Mouse (Mus musculus): ENCODE results near the gene Plekhh3. TPM values are rescaled to one million over a fixed set of nuclear protein-coding genes. Genes with fewer than 3 reads are reported as not detected.

The Plekhh3 gene
- polyA plus RNA-seq, 1 experiment from 2014 or later, result 6.2 TPM

GRCm38 (mm10) chr11:101195571-101195970 lies 24.4 kb upstream of the Plekhh3 start:
- Histone ChIP-seq H3K27me3 (ENCODE audit: control insufficient read depth, insufficient read depth, low read length) (no peaks in the 10 kb centered on the region), H3K9ac (ENCODE audit: low read depth, low read length) (no peak overlapping the region), H3K36me3 (ENCODE audit: control insufficient read depth, insufficient read depth, low read length) (peaks cover 20% of the 10 kb centered on the region), H3K4me2 (no peak overlapping the region), H3K4me1 (ENCODE audit: control insufficient read depth, insufficient read depth, low read length) (peaks cover 16% of the 10 kb centered on the region), H3K27ac (ENCODE audit: low read depth, low read length) (no peak overlapping the region), H3K4me3 (ENCODE audit: low read depth, low read length) (no peak overlapping the region), H3K9me3 (replicated peaks; ENCODE audit: control insufficient read depth, low read length) (no peaks in the 10 kb centered on the region)
- ATAC-seq (replicated peaks; ENCODE audit: insufficient number of reproducible peaks, low FRiP score, low TSS enrichment), result no peak
- WGBS (ENCODE audit: insufficient replicate concordance), result 88% methylated on average over 8 of the region's 8 CpGs

DNA sequence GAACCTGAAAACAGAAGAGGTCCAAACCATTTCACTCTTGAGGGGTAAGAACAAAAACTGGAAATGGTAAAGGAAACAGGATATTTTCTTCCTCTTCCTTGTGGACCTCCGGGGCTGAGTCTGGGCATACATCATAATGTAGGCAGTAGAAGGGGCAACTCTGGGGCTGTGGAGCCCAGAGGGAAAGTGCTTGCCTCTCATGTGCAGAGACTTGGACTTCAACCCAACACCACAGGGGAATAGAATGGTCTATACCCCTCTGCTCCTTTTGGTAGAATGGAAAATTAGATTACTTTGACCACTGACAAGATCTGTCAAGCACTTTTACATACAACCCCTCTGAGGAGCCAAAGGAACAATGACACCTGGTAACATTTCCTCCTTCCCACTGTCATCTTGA lies 23.9 kb upstream of the Plekhh3 start:
- Histone ChIP-seq H3K4me3 (ENCODE audit: low read depth, low read length) (no peak overlapping the region), H3K9me3 (replicated peaks; ENCODE audit: control insufficient read depth, low read length) (no peaks in the 10 kb centered on the region), H3K4me2 (no peak overlapping the region), H3K9ac (ENCODE audit: low read depth, low read length) (no peak overlapping the region), H3K36me3 (ENCODE audit: control insufficient read depth, insufficient read depth, low read length) (peaks cover 20% of the 10 kb centered on the region), H3K4me1 (ENCODE audit: control insufficient read depth, insufficient read depth, low read length) (peaks cover 20% of the 10 kb centered on the region), H3K27ac (ENCODE audit: low read depth, low read length) (no peak overlapping the region), H3K27me3 (ENCODE audit: control insufficient read depth, insufficient read depth, low read length) (no peaks in the 10 kb centered on the region)
- 69% methylated on average over 1 of the region's 1 CpGs for WGBS (ENCODE audit: insufficient replicate concordance)
- ATAC-seq (replicated peaks; ENCODE audit: insufficient number of reproducible peaks, low FRiP score, low TSS enrichment), result no peak

- 88% methylated on average over 6 of the region's 6 CpGs for WGBS (ENCODE audit: insufficient replicate concordance)
- ATAC-seq (replicated peaks; ENCODE audit: insufficient number of reproducible peaks, low FRiP score, low TSS enrichment), result no peak
- peaks cover 24% of the 10 kb centered on the region for H3K4me1 ChIP-seq (ENCODE audit: control insufficient read depth, insufficient read depth, low read length)
- H3K9me3 ChIP-seq (replicated peaks; ENCODE audit: control insufficient read depth, low read length), result no peaks in the 10 kb centered on the region
- H3K4me2 ChIP-seq, result no peak overlapping the region
- H3K27ac ChIP-seq (ENCODE audit: low read depth, low read length), result no peak overlapping the region
- H3K4me3 ChIP-seq (ENCODE audit: low read depth, low read length), result no peak overlapping the region
- H3K27me3 ChIP-seq (ENCODE audit: control insufficient read depth, insufficient read depth, low read length), result no peaks in the 10 kb centered on the region
- H3K36me3 ChIP-seq (ENCODE audit: control insufficient read depth, insufficient read depth, low read length), result peaks cover 18% of the 10 kb centered on the region
- H3K9ac ChIP-seq (ENCODE audit: low read depth, low read length), result no peak overlapping the region
Measured at GRCm38 (mm10) chr11:101194643-101195042, 23.5 kb upstream of the Plekhh3 start.

GRCm38 (mm10) chr11:101194137-101194536 lies 23.0 kb upstream of the Plekhh3 start:
- 54% methylated on average over 5 of the region's 5 CpGs for WGBS (ENCODE audit: insufficient replicate concordance)
- H3K9ac ChIP-seq (ENCODE audit: low read depth, low read length), result no peak overlapping the region
- H3K27ac ChIP-seq (ENCODE audit: low read depth, low read length), result no peak overlapping the region

DNA sequence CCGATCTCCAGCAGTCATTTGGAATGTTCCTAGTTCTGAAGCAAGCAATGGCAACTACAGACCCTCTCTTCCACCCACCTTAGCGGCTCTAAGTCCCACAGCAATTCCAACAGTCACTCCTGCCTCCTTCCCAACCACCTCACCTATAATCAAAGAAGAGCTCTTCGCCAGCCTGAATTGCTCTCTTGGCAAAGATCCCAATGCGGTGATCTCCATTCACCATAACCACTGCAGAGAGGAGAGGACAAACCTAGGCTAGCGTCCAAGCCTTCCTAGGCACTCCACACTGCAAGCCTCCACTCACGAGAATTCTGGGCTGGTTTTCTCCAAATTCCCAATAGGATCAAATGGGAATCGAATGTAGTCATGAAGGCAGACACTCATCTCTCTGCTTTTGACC lies 21.9 kb upstream of the Plekhh3 start:
- 85% methylated on average over 7 of the region's 7 CpGs for WGBS (ENCODE audit: insufficient replicate concordance)
- Histone ChIP-seq H3K4me1 (ENCODE audit: control insufficient read depth, insufficient read depth, low read length) (peaks cover 31% of the 10 kb centered on the region), H3K9ac (ENCODE audit: low read depth, low read length) (no peak overlapping the region), H3K4me2 (no peak overlapping the region), H3K27me3 (ENCODE audit: control insufficient read depth, insufficient read depth, low read length) (no peaks in the 10 kb centered on the region), H3K36me3 (ENCODE audit: control insufficient read depth, insufficient read depth, low read length) (peaks cover 12% of the 10 kb centered on the region), H3K9me3 (replicated peaks; ENCODE audit: control insufficient read depth, low read length) (no peaks in the 10 kb centered on the region), H3K4me3 (ENCODE audit: low read depth, low read length) (no peak overlapping the region), H3K27ac (ENCODE audit: low read depth, low read length) (no peak overlapping the region)
- ATAC-seq (replicated peaks; ENCODE audit: insufficient number of reproducible peaks, low FRiP score, low TSS enrichment), result no peak

More at GRCm38 (mm10) chr11:101194137-101194536, 23.0 kb upstream of the Plekhh3 start:
- H3K9me3 ChIP-seq (replicated peaks; ENCODE audit: control insufficient read depth, low read length), result no peaks in the 10 kb centered on the region
- no peak for ATAC-seq (replicated peaks; ENCODE audit: insufficient number of reproducible peaks, low FRiP score, low TSS enrichment)
- H3K4me2 ChIP-seq, result no peak overlapping the region
- no peaks in the 10 kb centered on the region for H3K27me3 ChIP-seq (ENCODE audit: control insufficient read depth, insufficient read depth, low read length)
- H3K36me3 ChIP-seq (ENCODE audit: control insufficient read depth, insufficient read depth, low read length), result peaks cover 13% of the 10 kb centered on the region
- no peak overlapping the region for H3K4me3 ChIP-seq (ENCODE audit: low read depth, low read length)
- peaks cover 30% of the 10 kb centered on the region for H3K4me1 ChIP-seq (ENCODE audit: control insufficient read depth, insufficient read depth, low read length)

- ATAC-seq (replicated peaks; ENCODE audit: insufficient number of reproducible peaks, low FRiP score, low TSS enrichment), result no peak
- Histone ChIP-seq H3K27me3 (ENCODE audit: control insufficient read depth, insufficient read depth, low read length) (no peaks in the 10 kb centered on the region), H3K9me3 (replicated peaks; ENCODE audit: control insufficient read depth, low read length) (no peaks in the 10 kb centered on the region), H3K4me2 (no peak overlapping the region), H3K27ac (ENCODE audit: low read depth, low read length) (no peak overlapping the region), H3K9ac (ENCODE audit: low read depth, low read length) (no peak overlapping the region), H3K36me3 (ENCODE audit: control insufficient read depth, insufficient read depth, low read length) (peaks cover 12% of the 10 kb centered on the region), H3K4me3 (ENCODE audit: low read depth, low read length) (no peak overlapping the region), H3K4me1 (ENCODE audit: control insufficient read depth, insufficient read depth, low read length) (peaks cover 31% of the 10 kb centered on the region)
- WGBS (ENCODE audit: insufficient replicate concordance), result 92% methylated on average over 6 of the region's 6 CpGs
Measured at GRCm38 (mm10) chr11:101192646-101193045, 21.5 kb upstream of the Plekhh3 start.

GRCm38 (mm10) chr11:101191919-101192470 lies 20.8 kb upstream of the Plekhh3 start:
- Histone ChIP-seq H3K4me1 (ENCODE audit: control insufficient read depth, insufficient read depth, low read length) (peaks cover 31% of the 10 kb centered on the region), H3K27me3 (ENCODE audit: control insufficient read depth, insufficient read depth, low read length) (no peaks in the 10 kb centered on the region), H3K9ac (ENCODE audit: low read depth, low read length) (no peak overlapping the region), H3K36me3 (ENCODE audit: control insufficient read depth, insufficient read depth, low read length) (peaks cover 10% of the 10 kb centered on the region; the same call in 1 of the 2 replicates), H3K4me2 (no peak overlapping the region), H3K9me3 (replicated peaks; ENCODE audit: control insufficient read depth, low read length) (no peaks in the 10 kb centered on the region), H3K27ac (ENCODE audit: low read depth, low read length) (no peak overlapping the region), H3K4me3 (ENCODE audit: low read depth, low read length) (no peak overlapping the region)
- no peak for ATAC-seq (replicated peaks; ENCODE audit: insufficient number of reproducible peaks, low FRiP score, low TSS enrichment)
- 70% methylated on average over 4 of the region's 4 CpGs for WGBS (ENCODE audit: insufficient replicate concordance)

GRCm38 (mm10) chr11:101190913-101191907 lies 20.1 kb upstream of the Plekhh3 start:
- no peaks in the 10 kb centered on the region for H3K9me3 ChIP-seq (replicated peaks; ENCODE audit: control insufficient read depth, low read length)
- peak overlapping the region; percentile 7; the same call in 1 of the 2 replicates for H3K27ac ChIP-seq (ENCODE audit: low read depth, low read length)
- 0 out of 2 replicates have a peak, but pooled peaks cover 2% of the 10 kb centered on the region for H3K27me3 ChIP-seq (ENCODE audit: control insufficient read depth, insufficient read depth, low read length)
- no peak overlapping the region for H3K4me3 ChIP-seq (ENCODE audit: low read depth, low read length)
- WGBS (ENCODE audit: insufficient replicate concordance), result 39% methylated on average over 17 of the region's 17 CpGs
- 0 out of 2 replicates have a peak overlapping the region, but pooled peaks have one; percentile 2 for H3K4me2 ChIP-seq
- H3K4me1 ChIP-seq (ENCODE audit: control insufficient read depth, insufficient read depth, low read length), result peaks cover 31% of the 10 kb centered on the region
- H3K36me3 ChIP-seq (ENCODE audit: control insufficient read depth, insufficient read depth, low read length), result peaks cover 4% of the 10 kb centered on the region; the same call in 1 of the 2 replicates
- H3K9ac ChIP-seq (ENCODE audit: low read depth, low read length), result no peak overlapping the region
- no peak for ATAC-seq (replicated peaks; ENCODE audit: insufficient number of reproducible peaks, low FRiP score, low TSS enrichment)

Data from heart, embryonic 11.5 days (tissue).